Mouse (Mus musculus) forebrain, embryonic 15.5 days (tissue): ENCODE measurements around the gene E2f6. TPM values are rescaled to one million over a fixed set of nuclear protein-coding genes. Genes with fewer than 3 reads are reported as not detected.

ENCODE experiments used
- ATAC-seq: fragments of 200-750 bp; cut with Nextera tagmentation; replicated peaks from 2 replicates; pipeline ENCODE4 v1.8.0; 2017; ENCODE audit warnings: mild to moderate bottlenecking, moderate TSS enrichment, moderate library complexity
- H3K27ac ChIP-seq: fragments of 300-500 bp; sonication (generic); replicated peaks from 2 replicates; pipeline ENCODE4 v1.5.1; 2015; ENCODE audit warnings: mild to moderate bottlenecking, inconsistent platforms
- H3K27me3 ChIP-seq: fragments of 300-500 bp; sonication (generic); 2 replicates; pipeline ENCODE4 v1.6.1; 2015; ENCODE audit warnings: inconsistent platforms
- H3K36me3 ChIP-seq: fragments of 300-500 bp; sonication (generic); 2 replicates; pipeline ENCODE4 v1.6.1; 2015; ENCODE audit warnings: mild to moderate bottlenecking, inconsistent platforms
- H3K4me1 ChIP-seq: fragments of 300-500 bp; sonication (generic); 2 replicates; pipeline ENCODE4 v1.6.1; 2015; ENCODE audit warnings: inconsistent platforms
- H3K4me2 ChIP-seq: fragments of 300-500 bp; sonication (generic); replicated peaks from 2 replicates; pipeline ENCODE4 v1.6.1; 2015; ENCODE audit warnings: mild to moderate bottlenecking, inconsistent platforms
- H3K4me3 ChIP-seq: fragments of 300-500 bp; sonication (generic); 2 replicates; pipeline ENCODE4 v1.5.1; 2015; ENCODE audit warnings: mild to moderate bottlenecking, inconsistent platforms
- H3K9ac ChIP-seq: fragments of 300-500 bp; sonication (generic); replicated peaks from 2 replicates; pipeline ENCODE4 v1.6.1; 2015; ENCODE audit warnings: mild to moderate bottlenecking, inconsistent platforms
- H3K9me3 ChIP-seq: fragments of 300-500 bp; sonication (generic); 2 replicates; pipeline ENCODE4 v1.6.1; 2016; ENCODE audit warnings: inconsistent platforms
- WGBS: fragments of 180-500 bp; shearing (Covaris S2); methylation state at CpG from one replicate; pipeline ENCODE4 v1.1.7; 2015; ENCODE audit warnings: mixed read lengths; 5-methylcytosine and 5-hydroxymethylcytosine counted together
- microRNA-seq: library from miRNA; unstranded; fragments of <30 nt; microRNA quantifications from one replicate; pipeline ENCODE4, GENCODE M21; 2016
- polyA plus RNA-seq: library from polyadenylated mRNA; unstranded; fragments of >200 nt; fragmentation: Nextera tagmentation; extraction: Ambion mirVana; gene quantifications from 2 replicates; pipeline ENCODE4 v1.2.1, GENCODE M21; 2015

Gene E2f6
- polyA plus RNA-seq, 1 experiment from 2014 or later, result 33.2 TPM

GRCm38 (mm10) chr12:16882442-16882841 is 71.7 kb downstream of the E2f6 start:
- H3K36me3 ChIP-seq, result no peaks in the 10 kb centered on the region

GRCm38 (mm10) chr12:16883111-16883510 is 72.3 kb downstream of the E2f6 start:
- Histone ChIP-seq H3K9ac (no peak overlapping the region), H3K4me1 (no peaks in the 10 kb centered on the region), H3K4me2 (no peak overlapping the region), H3K4me3 (no peak overlapping the region), H3K27ac (no peak overlapping the region), H3K36me3 (no peaks in the 10 kb centered on the region), H3K9me3 (no peaks in the 10 kb centered on the region), H3K27me3 (no peaks in the 10 kb centered on the region)
- WGBS, result 75% methylated on average over 7 of the region's 7 CpGs
- no peak for ATAC-seq

More at GRCm38 (mm10) chr12:16882442-16882841, 71.7 kb downstream of the E2f6 start:
- no peak overlapping the region for H3K9ac ChIP-seq
- no peak overlapping the region for H3K27ac ChIP-seq
- no peak overlapping the region for H3K4me3 ChIP-seq
- H3K4me1 ChIP-seq, result no peaks in the 10 kb centered on the region
- no peaks in the 10 kb centered on the region for H3K9me3 ChIP-seq
- no peak overlapping the region for H3K4me2 ChIP-seq
- 99% methylated on average over 3 of the region's 3 CpGs for WGBS
- H3K27me3 ChIP-seq, result no peaks in the 10 kb centered on the region
- no peak for ATAC-seq

GRCm38 (mm10) chr12:16884534-16884933 is 73.8 kb downstream of the E2f6 start:
- Histone ChIP-seq H3K4me1 (no peaks in the 10 kb centered on the region), H3K4me2 (no peak overlapping the region), H3K4me3 (no peak overlapping the region), H3K9me3 (no peaks in the 10 kb centered on the region), H3K27ac (no peak overlapping the region), H3K9ac (no peak overlapping the region), H3K27me3 (no peaks in the 10 kb centered on the region), H3K36me3 (no peaks in the 10 kb centered on the region)
- no peak for ATAC-seq
- WGBS, result 92% methylated on average over 4 of the region's 4 CpGs

GRCm38 (mm10) chr12:16886354-16886753 is 75.6 kb downstream of the E2f6 start:
- WGBS, result 87% methylated on average over 6 of the region's 6 CpGs
- H3K4me3 ChIP-seq, result no peak overlapping the region
- no peaks in the 10 kb centered on the region for H3K36me3 ChIP-seq
- no peaks in the 10 kb centered on the region for H3K4me1 ChIP-seq
- H3K27ac ChIP-seq, result no peak overlapping the region
- H3K9me3 ChIP-seq, result no peaks in the 10 kb centered on the region
- H3K9ac ChIP-seq, result no peak overlapping the region
- H3K4me2 ChIP-seq, result no peak overlapping the region
- H3K27me3 ChIP-seq, result no peaks in the 10 kb centered on the region
- no peak for ATAC-seq

Small RNA genes within 50 kb of the gene (microRNA-seq; reads per million reads assigned to microRNA genes)
- gene Gm44305, result not detected

Other genes with a start within 250 kb of the E2f6 start
- gene Lpin1, start 200.0 kb upstream of the E2f6 start, polyA plus RNA-seq, result 16.2 and 17.5 TPM in 2 replicates
- gene Ntsr2, start 157.6 kb upstream of the E2f6 start, polyA plus RNA-seq, result 1.5 and 1.6 TPM in 2 replicates
- 0.31 and 0.43 TPM in 2 replicates for gene Greb1, start 10.1 kb upstream of the E2f6 start, polyA plus RNA-seq
- 15.1 and 16.9 TPM in 2 replicates for gene Rock2, start 83.9 kb downstream of the E2f6 start, polyA plus RNA-seq
- 1.5 and 1.6 TPM in 2 replicates for gene Pqlc3, start 189.4 kb downstream of the E2f6 start, polyA plus RNA-seq
- gene 2410004P03Rik, start 200.8 kb downstream of the E2f6 start, polyA plus RNA-seq, result 2.4 and 4.8 TPM in 2 replicates